Mouse (Mus musculus) thymus, postnatal 14 days (tissue): ENCODE measurements around the gene Mea1.

Experiments
- DNase-seq: peaks from one replicate; pipeline ENCODE4 v3.0.0; 2021

Mea1 gene

DNA sequence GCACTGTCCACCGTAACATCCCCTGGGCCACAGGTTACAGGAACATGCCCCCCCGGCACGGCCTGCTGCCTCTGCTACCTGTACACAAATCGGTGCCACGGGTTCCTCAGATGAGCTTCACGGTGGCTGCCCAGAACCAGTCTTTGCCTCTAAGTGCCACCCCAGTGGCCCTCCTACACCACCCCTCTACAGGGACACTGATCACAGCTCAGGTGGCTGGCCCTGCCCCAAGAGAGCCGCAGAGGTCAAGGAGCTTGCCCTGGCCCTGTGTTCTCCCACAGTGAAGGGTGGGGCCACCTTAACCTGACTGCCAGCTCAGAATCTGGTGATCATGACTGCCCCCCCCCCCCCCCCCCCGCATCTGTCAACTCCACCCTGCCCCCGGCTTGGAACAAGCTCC is at the start of gene Mea1:
TSS of gene Mea1 (plus strand) at position 378 of the 400 bp plus-strand sequence.
- DNase-seq: no peak

DNA sequence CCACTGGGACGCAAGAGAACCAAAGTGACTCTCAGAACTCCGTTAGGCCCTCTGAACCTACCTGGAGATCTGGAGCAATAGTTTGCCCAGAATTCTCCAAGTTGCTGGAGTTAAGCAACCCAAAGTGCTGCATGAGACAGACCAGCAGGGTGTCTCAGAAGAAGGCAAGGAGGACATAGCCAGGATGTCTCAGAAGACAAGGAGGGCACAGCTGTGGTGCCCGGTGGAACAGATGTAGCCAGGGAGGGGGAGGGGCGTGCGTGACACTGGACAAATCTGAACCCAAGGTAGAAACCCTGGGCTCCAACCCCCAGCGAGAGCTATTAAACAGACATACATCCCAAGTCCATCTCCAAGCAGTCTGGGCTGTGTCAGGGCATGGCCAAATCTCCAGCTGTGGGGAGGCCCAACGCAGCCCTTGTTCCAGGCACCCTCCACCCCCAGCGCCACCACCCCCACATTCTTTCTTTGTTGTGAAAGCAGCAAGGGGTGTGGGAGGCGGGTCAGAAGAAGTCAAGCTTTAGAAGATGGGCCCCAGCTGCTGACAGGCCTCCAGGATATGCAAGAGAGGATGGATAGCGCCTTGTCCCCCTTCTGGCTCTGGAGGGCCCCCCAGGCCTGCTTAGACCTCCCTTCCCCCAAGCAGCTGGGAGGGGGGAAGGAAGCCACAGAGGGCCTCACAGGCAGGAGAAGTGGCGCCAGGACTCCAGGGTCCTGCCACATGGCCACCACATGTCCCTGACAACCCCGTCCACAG is 48.7 kb upstream of the Mea1 start:
- DNase-seq: peak; percentile 58

DNA sequence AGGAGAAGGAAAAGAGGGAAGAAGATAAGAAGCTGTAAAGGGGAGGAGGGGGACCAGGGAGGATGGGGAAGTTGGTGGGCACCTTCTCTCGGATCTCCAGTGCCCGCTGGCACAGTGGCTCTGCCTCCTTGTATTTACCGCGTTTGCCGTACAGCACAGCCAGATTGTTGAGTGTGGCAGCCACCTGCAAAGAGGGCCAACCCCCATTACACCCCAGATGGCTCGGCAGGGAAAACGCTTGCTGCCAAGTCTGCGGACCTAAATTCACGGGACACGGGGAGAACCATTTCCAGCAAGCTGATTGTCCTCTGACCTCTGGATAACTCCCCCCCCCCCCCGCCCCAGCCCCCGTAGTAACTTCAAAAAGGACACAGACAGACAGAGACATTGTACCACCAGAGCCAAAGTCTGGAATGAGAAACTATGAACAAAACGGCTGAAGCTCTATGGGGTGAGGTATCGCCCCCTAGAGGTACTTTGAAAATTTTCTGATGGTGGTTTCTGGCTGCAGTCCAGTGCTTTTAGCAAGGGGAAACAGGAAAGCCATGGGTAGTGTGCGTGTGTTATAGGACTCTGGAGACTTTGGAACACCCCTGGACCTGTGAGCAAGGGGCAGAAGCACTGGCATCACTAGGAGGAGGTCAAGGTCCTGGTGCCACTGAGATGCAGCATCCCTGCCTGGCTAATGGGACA is 41.6 kb upstream of the Mea1 start:
- peak; percentile 56 for DNase-seq

DNA sequence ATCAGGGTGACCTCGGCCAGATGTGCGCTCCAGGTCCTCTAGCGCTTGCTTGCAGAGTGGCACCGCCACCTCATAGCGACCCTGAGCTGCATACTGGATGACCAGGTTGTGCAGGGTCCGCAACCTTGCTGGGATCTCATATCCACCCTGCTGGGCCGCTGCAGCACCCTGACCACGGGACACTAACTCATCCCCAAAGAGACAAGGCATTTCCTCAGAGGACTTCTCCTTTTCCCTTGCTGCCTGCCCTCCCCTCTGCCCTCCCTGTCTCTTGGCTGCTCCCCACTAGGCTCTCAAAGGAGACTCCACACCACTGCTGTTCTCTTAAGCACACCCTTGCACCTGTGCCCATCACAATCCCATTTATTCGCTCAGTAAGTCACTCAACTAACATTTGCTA is 38.7 kb upstream of the Mea1 start:
- no peak for DNase-seq

GRCm38 (mm10) chr17:46642060-46642459 is 36.5 kb upstream of the Mea1 start:
- DNase-seq: no peak

GRCm38 (mm10) chr17:46644152-46644805 is 34.3 kb upstream of the Mea1 start:
- DNase-seq: no peak

GRCm38 (mm10) chr17:46644916-46645475 is 33.6 kb upstream of the Mea1 start:
- DNase-seq: peak; percentile 23

DNA sequence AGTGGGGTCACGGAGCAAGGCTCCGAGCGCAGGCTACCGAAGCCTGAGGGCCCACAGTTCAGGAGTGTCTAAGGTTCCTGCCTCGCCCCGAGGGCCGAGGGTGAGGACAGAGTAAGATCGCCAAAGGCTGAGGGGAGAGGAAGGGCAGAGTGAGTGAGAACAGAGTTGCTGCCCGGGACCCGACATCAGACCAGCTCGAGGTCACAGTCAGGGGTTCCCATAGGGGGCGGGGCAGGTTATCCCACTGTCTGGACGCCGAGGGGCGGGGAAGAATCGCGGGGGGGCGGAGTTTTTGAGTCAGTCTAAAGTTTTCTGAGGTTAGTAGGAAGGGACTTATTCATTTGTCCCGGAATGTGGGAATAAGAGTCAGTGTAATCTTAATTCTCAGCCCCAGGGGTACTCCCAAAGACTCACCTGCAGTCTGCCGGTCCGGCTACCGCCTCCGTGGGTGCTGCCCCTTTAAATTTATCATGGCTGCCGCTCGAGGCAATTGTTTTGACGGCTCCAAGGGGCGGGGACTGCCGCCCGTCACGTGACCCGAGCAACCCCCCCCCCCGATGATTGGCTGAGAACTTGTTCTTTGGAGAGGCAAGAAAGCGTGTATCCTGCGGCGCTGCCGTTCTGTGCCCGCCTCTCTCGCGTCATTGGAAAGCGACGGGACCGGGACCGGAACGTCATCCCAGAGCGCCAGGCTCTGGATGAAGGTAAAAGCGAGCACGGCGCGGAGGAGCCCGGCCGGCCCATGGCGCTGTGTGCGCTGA is 32.9 kb upstream of the Mea1 start, which contains the start of the genes Klc4 and Mrpl2:
TSS of gene Klc4 (minus strand) at position 462 of the 761 bp plus-strand sequence.
TSS of gene Mrpl2 (plus strand) at position 669 of the 761 bp plus-strand sequence.
- DNase-seq: peak; percentile 99

- no peak for DNase-seq
These were observed 32.3 kb upstream of the Mea1 start for GRCm38 (mm10) chr17:46646322-46646662.

DNA sequence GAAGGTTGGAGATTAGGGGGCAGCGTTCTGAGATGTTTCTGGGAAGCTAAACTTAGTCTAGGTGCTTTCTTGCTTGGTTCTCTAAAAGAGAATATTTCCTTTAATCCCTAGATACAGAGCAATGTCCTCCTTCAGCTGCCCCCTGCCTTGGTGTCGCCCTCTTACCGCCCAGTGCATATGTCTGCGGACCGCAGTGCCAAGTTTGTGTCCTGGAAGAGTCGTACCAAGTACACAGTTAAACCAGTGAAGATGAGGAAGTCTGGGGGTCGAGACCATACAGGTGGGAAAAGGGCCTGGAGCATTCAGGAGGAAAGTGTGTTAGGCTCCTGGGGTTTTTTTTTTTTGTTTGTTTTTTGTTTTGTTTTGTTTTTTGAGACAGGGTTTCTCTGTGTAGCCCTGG is 31.3 kb upstream of the Mea1 start:
- no peak for DNase-seq

DNA sequence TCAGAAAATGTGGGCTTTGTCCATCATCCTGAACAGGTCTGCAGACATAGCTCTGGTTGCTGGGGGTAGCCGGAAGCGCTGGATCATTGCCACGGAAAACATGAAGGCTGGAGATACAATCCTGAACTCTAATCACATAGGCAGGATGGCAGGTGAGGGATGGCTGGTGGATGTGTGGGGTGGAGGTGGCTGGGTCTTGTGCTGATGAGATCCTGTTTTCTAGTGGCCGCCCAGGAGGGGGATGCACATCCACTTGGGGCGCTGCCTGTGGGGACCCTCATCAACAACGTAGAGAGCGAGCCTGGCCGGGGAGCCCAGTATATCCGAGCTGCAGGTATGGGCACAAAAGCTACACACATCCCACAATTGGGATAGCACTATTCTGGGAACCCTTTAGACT is 30.2 kb upstream of the Mea1 start:
- DNase-seq: no peak

DNA sequence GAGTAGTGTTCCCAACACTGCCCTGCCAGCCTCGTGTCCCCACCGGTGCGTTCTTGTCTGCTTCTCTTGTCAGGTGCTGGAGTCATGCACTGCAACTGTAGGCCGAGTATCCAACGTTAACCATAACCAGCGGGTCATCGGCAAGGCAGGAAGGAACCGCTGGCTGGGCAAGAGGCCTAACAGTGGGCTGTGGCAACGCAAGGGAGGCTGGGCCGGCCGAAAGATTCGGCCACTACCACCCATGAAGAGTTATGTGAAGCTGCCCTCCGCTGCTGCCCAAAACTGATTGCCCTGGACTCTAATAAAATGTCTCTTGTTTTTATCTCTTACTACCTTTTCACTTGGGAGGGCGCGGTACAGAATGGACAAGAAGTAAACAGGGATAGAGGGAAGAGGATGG is 28.8 kb upstream of the Mea1 start:
- peak; percentile 23 for DNase-seq

DNA sequence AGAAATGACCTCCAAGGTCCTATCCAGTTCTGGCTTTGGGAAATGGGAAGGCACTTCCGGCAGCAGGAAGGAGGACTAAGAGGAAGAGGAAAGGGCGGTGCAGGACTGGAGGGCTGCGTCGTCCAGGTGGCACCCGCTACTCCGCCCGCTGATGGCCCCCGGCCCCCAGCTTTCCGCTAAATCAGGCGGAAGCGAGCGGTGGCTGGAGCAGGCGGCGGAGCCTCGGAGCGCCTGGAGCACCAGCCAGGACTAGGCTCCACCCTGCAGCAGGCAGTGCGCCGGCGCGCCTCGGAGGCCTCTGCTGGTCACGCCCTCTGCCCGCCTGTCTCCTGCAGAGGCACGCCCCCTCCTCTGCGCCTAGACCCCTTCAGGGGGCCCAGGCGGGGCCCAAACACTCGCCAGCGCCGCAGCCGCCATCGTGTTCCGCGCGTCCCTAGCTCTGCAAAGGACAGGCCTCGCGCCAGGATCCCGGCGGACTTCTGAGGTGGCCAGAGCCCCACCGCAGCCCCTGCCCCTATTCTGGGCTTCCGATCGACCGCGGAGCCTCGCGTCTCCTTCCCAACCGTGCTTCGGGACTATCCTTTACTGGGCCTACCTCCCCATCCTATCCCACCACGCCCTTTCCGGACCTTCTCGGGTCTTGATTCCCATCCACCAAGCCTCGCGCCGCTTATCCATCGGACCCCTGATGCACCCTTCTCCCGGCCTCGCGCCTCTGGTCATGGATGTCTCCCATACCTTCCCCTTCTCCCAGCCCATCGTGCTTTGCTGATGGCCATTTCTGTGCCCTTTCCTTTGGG is 28.2 kb upstream of the Mea1 start, which contains the start of gene Cul7:
TSS of gene Cul7 (plus strand) at position 106 of the 800 bp plus-strand sequence.
- peak; percentile 95 for DNase-seq

DNA sequence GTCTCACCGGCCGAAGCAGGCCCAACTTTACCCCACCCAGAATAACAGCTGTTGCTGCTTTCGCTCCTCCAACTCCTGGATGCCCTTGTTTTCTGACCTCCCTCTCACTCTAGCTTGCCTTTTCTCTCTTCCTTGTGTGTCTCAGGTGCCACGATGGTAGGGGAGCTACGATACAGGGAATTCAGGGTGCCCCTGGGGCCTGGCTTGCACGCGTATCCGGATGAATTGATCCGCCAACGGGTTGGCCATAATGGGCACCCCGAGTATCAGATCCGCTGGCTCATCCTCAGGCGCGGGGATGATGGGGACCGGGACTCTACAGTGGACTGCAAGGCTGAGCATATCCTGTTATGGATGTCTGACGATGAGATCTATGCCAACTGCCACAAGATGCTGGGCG is 27.3 kb upstream of the Mea1 start:
- no peak for DNase-seq

DNA sequence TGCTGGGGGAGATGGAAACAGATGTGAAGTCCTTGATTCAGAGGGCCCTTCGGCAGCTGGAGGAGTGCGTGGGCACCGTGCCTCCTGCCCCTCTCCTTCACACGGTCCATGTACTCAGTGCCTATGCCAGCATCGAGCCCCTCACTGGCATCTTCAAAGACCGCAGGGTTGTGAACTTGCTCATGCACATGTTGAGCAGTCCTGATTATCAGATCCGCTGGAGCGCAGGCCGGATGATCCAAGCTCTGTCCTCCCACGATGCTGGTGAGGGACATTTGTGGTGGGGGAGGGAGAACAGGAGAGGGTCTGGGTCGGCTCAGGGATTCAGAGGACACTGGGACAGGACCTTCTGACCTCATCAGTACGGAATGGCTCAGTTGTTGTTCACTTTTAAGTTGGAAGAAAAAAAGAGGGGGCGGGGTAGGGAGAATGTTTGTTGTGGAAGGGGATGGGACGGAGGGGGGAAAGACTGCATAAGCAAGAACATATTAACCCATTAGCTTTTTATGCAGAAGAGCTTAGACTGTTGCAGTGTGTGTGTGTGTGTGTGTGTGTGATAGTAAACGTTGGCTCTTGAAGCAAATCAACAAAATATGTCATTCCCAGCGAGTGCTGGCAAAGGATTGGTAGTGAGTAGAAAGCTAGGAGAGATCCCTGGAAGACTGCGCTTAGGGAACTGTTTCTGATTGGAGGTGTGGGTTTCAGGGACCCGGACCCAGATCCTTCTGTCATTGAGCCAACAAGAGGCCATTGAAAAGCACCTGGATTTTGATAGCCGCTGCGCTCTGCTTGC is 26.6 kb upstream of the Mea1 start:
- DNase-seq: no peak

DNA sequence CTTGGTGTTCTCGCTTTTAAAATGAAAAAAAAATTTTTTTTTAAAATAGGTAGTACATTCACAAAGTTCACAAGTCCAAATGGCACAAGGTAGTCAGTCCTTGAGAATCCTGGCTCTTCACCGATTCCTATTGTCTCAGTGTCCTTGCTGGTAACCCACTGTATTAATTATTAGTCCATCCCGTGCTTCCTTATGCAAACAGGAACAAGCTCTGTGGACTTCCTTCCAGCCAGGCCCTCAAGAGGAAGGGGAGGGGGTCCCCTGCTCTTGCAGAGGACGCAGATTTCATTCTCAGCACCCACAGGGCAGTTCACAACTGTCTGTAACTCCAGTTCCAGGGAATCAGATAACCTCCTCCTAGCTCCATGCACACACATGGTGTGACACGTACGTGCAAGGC is 22.5 kb upstream of the Mea1 start:
- no peak for DNase-seq

- no peak for DNase-seq
These were observed 17.2 kb upstream of the Mea1 start for GRCm38 (mm10) chr17:46661351-46661750.

- no peak for DNase-seq
These were observed 16.6 kb upstream of the Mea1 start for GRCm38 (mm10) chr17:46661981-46662380.

DNA sequence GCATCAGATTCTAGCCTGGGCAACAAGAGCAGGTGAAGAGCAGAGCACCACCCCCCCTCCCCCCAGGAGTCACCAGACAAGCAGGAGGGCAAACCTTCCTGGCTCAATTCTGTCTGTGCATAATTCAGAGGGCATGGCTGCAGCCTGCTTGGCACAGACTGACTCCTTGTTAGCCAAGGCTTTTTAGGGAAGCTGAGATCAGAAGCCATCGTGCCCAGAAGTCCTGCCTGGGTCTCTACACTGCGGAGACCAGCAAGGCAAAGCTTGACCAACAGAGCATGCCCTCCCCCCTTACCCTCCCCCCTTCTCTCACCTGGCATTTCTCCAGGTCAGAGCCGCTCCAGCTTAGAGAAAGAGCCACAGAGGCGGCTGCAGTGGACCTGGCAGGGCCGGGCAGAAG is 15.9 kb upstream of the Mea1 start:
- no peak for DNase-seq

GRCm38 (mm10) chr17:46667712-46668111 is 10.9 kb upstream of the Mea1 start:
- DNase-seq: no peak

DNA sequence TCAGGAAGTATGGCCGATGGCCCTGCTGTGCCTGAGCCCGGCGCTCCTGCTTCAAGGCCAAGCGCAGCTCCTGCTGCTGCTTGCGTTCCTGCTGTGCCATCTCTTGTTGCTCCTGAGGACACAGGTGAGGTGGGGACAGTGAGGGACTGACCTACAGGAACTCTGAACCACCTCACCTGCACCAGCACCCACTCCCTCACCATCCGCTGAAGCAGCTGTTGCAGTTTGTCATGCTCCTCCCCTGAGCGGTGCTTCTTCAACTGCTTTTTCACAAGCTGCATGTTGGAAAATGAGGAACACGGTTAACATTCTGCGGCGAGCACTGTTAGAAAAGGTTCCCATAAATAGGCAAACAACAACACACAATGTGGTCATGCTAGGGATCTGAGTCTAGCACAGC is 8.7 kb upstream of the Mea1 start:
- no peak for DNase-seq
